Mouse (Mus musculus) testis, adult 2 months (tissue): ENCODE measurements around the gene Fam173b.

ENCODE experiments used
- CTCF ChIP-seq: fragments of 200-500 bp; IDR thresholded peaks from 2 replicates; pipeline ENCODE4 v1.5.1; 2012; ENCODE audit warnings: low read depth, mild to moderate bottlenecking, inconsistent platforms, low read length, moderate library complexity; ENCODE audit not compliant: control insufficient read depth, insufficient read depth, insufficient replicate concordance
- POLR2A ChIP-seq: fragments of 200-500 bp; IDR thresholded peaks from 2 replicates; pipeline ENCODE4 v1.6.1; 2012; ENCODE audit warnings: low read depth, mild to moderate bottlenecking, inconsistent platforms, low read length, moderate library complexity; ENCODE audit not compliant: control insufficient read depth

DNA sequence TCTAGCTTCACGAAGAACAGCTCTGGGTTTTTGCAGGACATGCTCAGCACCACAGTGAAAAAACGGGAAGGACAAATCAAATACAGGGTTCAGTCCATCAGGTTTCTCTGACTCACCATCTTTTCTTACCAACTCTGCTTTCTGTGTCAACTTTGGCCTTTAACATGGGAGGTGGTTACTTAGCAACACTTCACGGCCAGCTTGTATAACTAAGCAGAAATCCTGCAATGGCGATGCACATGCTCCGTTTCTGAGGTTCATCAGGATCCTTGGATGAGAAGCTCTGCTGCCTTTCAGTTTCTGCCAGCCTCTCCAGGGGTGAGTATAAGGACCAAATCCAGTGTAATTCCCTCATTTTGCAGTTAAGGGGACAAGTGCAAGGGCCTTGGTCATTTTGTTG is 36.5 kb upstream of the Fam173b start, which contains the start of gene Cmbl:
- TF ChIP-seq POLR2A, result no peak
- no peak for TF ChIP-seq CTCF
